Mouse (Mus musculus) activated CD4-positive, CD25-positive, alpha-beta regulatory T cell, adult 4 months (primary cell): Measurements from ENCODE around the gene Sri. TPM values are rescaled to one million over a fixed set of nuclear protein-coding genes. Genes with fewer than 3 reads are reported as not detected.
"Not testable (repeated sequence)": the region's sequence is repeated elsewhere in the genome, so short reads cannot be mapped to it uniquely, and the experiment has no call there.

ENCODE experiments used
- ATAC-seq: one replicate; pipeline ENCODE4 v1.8.0; 2017
- polyA plus RNA-seq, 2 experiments: library from polyadenylated mRNA; unstranded; fragments of 100-300 nt; shearing (Covaris generic); gene quantifications; one replicate each; pipeline ENCODE4 v1.2.1; 2017

Gene Sri
- polyA plus RNA-seq = 100 to 1,000 TPM; 680 to 708 TPM

DNA sequence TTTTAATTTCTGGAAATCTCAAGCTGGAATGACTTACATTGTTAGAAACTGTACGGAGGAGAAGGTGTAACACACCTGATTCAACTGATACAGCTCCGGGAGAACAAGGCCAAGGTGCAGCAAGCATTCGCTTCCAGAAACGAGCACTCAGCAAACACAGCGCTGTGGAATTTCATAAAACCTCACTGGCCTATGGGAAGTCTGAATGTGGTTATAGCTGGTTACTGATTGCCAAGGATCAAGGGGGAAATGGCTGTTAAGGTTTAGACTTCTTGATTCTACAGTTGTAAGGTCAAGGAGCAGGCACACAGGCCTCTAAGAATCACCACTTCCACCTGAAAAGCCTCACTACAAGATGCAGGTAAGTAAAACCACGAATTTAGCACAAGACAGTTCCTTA, at the start of gene Sri:
Gene Sri (plus strand): TSS at position 224 of the 400 bp plus-strand sequence.
- ATAC-seq = no peak

DNA sequence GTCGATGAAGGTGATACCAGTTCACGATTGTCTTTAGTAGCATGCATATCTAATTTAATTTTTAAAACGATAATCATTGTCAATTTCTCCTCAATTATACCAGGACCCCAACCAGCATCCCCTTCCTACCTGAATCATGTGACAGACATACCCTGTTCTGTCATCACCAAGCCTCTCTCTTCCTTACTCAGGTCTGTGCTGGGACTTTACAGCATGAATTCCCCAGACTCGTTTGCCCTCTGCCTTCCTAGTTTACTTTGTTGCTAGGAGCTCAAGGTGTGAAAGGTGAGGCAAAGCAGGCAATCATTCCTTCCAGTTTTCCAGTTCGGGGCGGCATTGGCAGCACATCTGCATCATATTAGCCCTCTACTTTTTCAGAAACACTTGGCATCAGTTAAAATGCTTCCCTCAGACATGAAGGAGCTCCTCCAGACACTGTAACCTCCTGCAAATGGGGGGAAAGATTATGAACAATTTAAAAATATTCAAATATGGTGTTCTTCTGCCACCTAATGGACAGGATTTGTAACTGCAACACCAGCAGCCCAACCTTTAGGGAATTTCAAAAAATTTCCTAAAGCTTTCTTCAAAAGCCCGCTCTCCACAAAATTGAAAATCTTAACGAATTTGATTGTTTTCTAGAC, 49.4 kb upstream of the Sri start:
- ATAC-seq = no peak

DNA sequence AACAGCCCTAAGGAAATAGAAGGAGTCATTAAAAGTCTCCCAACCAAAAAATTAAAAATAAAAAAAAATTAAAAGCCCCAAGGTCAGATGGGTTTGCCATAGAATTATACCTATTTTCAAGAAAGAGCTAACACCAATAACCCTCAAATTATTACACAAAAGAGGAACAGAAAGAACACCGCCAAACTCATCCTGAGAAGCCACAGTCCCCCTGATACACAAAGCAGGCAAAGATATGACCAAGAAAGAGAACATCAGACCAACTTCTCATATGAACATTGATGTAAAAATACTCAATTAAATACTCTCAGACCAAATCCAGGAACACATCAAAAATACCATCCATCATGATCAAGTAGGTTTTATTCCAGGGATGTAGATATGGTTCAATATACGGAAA, 48.8 kb upstream of the Sri start:
- no peak for ATAC-seq

DNA sequence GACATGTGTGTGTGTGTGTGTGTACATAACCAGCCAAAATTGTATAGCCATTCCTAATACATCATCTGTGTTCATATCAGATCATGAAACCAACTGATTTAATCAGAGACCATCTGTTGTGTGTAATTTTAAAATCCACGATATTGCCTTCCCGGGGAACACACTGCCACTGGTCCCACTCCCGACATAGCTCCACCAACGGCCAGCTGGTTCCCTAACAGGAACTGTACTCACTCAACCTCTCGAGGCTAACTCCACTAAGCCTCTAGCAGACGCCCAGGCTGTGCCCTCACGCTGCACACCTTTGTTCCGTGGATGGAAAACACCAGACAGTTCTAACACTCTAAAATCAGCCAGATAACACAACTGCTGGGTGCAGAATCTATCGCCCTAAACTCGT, 45.4 kb upstream of the Sri start:
- no peak for ATAC-seq

DNA sequence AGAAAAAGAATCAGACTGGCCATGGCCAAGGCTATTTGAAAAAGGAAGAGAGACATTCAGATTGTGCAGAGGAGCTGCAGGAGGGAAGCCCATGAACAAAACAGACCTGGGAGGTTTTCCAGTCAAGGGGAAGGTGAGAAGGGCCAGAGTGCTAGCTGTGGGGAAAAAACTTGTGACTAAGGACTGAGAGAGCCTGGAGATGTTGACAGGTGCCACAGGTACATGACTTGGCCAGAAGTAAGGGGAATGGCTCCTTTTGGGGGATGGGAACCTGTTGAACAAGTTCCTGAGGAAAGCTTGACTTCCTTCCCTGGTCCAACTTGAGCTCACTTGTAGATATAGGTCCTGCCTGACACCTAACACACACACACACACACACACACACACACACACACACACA, 43.1 kb upstream of the Sri start:
- no peak for ATAC-seq

DNA sequence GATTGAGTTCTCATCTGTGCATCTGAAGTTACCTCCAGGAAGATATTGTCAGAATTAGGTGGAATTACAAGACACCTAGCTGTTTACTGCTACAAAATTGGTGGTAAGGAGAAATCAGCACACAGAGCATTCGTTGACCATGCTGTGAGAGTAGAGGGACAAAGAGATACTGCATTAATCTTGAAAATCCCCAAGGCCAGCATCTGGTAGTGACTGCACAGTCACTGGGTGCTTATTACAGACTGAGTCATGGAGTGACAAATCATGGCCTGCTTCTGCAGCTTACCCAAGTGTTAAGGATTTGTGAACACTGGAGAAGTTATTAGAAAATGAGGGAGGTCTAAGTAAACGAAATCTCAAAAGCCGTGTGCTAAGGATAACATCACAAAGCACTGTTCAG, 32.6 kb upstream of the Sri start:
- ATAC-seq = no peak

DNA sequence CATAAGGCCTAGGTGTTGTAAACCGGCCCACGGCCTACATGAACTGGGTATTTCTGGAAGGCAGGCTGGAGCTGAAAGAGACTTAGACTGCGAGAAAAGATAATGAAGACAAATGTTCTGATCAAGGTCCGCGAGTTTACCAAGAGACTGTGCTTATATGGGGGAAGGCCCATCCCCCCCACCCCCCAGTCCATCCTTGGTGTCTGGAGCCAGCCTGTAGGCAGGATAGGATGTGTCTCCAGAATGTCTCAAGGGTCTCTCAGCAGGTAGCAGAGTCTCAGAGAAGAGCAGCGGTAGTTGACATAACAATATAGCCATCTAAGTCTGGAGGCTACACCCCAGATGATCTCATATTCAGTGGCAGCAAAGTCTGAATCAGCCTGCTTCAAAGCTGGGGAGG, 11.3 kb upstream of the Sri start:
- not testable (repeated sequence) for ATAC-seq

DNA sequence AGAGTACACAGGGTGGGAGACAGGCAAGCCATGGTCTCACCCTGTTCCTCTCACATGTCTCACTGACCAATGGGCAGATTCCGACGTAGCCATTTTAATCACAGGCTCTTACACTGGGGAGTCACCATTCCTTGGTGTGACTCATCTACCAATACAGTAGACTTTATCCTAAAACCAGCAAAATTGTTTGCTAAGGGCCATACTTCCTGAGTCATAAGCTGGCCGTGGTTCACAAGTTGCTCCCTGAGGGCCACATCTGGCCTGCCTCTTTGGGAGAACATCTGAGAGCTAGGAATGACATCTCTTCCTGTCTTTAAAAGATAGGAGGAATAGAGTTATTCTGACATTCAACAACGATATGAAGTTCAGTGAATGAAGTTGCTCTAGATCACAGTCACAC, 7.9 kb downstream of the Sri start:
- no peak for ATAC-seq

DNA sequence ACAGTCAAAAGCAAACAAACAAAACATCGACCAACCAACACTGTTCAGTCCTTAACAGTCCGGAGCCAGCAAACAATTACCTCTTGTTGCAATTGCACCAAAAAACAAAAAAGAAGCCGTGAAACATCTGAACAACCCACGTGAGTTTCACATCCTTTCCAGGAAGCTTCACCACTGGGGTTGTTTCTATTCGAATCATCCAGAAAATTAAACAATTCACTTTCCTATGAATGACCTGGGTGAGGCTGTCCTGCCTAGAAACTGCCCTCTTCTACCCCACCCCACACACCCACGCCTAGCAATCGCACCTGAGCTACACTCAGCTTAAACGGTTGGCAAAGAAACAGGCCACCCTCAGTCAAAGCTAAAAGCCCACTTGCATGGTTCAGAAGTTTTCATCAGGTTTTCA, 9.8 kb downstream of the Sri start:
- ATAC-seq = peak; percentile 16

DNA sequence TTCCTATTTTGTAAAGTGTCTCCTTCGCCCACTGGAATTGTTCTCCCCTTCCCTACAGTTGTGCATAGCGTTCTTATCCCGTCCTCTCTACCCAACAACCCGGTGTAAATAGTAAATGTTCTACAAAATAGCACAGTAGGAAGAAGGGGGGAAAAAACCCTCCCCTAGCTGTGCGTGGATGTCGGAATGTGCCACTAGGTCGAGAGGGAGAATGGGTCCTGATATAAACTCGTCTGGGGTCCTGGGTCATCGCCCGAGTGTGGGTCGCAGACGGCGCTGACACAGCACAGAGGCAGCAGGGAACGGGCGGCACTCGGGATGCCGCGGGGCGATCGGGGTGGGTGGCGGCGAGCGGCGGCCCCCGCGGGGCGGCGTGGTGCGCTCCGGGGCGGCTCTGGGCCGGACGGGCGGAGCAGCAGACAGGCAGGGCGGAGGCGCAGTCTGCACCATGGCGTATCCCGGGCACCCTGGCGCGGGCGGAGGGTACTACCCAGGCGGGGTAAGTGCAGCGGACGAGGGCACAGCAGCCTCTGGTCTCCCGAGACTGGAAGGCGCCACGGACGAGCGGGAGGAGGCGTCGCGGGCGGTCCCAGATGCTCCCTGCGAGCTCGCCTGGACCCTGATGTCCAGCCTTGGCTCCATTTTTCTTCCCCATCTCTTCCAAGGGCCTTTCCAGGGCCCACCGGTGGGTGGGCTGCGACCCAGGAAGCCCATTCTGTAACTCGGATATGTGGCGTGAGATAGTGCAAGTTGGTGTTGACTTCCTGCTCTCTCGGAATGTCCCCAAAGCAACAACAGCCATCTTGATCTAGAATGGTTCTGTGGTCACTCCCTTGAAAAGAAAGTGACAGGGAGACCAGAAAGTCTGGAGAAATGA, 10.5 kb downstream of the Sri start:
- ATAC-seq = peak; percentile 90

DNA sequence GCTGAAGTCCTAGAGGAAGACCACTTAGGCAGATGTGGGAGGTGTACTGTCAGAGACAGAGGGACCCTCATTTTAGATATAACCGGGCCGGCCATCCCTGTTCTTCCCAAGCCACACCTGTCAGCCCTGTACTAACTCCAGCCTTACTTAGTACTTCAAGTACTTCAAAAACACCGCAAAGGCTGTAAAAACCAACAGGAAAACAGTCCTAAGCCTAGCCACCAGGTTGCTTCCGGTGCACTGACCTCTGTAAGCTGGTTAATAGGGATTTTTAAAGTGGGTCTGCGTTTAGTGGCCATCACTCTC, 11.1 kb downstream of the Sri start:
- peak; percentile 1 for ATAC-seq

DNA sequence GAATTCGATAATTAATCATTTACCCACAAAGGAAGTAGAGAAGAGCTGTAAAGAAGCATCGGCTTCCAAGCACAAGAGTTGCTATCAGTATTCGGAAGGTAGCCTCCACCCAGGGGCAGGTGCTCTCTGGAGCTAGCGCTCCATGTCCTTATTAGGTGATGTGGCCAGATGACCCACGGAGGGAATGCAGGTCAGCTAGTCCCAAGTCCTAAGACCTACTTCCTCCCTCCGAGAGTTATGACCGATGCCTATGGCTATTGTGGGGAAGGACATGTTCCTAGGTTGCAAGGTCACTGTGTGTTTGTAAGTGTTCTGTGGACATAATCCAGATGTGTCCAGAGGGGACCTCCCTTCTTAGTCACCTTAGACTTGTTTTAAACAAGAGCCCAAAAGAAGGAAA, 12.2 kb downstream of the Sri start:
- ATAC-seq = no peak

DNA sequence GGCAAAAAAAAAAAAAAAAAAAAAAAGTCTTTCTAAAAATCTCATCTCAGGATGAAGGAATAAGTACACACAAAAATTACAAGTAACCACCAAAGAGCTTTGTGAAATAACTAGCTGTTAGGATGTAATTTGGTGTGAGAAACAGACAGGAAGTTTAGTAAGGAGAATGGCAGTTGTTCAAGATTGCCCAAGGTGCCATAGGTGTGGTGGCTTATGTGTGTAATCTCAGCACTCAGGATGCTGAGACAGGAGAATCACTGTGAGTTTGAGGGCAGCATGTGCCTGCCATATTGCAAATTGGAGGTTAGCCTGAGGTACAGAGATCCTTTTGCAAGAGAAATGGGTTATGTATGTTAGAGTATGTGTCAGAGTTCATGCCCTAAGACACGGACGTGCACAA, 16.6 kb downstream of the Sri start:
- no peak for ATAC-seq

DNA sequence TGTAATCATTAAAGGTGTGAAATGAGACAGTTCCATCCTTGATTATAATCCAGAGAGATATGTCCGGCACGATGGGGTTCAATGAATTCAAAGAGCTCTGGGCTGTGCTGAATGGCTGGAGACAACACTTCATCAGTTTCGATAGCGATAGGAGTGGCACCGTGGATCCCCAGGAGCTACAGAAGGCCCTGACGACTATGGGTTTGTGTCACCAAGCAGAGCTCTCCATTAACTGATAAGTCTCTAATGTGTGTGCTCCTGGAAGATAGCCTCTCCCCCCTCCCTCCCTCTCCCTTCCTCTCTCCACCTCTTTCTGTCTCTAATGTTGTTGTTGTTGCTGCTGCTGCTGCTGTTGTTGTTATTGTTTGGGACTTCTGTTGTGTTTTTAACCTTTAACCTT, 17.3 kb downstream of the Sri start:
- ATAC-seq = no peak

DNA sequence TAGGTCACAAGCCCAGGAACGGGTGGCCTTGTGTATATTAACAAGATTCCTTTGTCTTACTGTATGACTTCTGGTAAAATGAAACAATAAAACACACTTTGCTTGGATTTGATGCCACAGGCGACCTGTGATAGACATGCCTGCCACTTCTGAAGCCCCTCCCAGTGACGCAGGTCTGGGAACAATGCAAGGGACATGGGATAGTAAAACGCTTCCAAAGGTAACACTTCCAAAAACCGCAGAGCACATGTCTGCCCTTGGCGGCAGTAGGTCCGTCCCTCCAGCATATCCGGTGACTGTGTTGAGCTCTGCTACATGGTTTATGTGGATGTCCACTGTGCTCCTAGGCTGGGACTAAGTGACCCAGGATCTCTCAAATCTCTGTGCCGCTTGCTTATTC, 27.5 kb downstream of the Sri start:
- no peak for ATAC-seq

DNA sequence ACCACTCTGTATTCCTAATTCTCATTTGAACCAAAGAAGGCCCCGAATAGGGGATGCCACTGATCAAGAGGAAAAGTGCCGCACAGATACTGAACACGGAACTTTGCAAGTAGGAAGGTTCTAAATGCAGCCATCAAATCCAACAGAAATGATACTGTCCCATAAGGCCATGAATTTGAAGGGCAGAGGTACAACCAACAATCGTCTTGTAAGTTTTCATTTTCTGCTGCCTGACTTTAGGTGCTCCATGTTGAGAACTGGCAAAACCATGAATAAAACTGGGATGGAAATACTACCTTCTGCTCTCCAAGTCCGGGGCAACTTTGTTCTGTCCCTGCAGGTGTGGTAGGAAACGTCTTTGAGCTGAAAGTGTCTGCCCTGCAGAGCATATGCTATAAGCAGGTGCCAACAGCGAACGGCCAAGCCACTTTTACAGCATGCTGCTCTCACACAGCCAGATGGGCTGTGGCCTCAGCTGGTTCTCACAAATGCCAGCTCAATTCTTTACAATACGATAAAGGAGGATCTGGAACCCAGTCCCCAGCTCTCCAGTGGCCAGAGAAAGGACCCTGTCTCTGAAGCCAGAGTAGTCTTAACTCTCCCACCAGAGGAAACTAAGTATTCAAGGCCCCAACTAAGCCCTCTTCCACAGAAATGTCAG, 28.2 kb downstream of the Sri start:
- no peak for ATAC-seq

DNA sequence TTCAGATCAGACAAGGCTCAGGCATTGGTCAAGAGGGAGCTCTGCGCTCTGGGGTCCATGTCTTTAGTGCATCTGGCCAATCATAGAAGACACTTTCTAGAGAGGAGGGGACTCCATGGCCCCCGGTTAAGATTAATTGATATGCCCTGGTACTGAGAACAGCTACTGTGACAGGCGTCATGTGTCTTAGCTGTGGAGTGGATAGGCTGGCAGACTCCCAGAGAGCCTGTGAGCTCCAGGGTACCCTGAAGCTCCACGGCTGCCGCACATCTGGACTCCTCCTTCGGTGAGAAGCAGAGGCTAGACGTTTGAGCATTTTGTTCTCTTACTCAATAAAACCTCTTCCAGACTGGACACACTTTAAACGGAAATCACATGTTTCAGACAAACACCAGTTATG, 31.6 kb downstream of the Sri start:
- no peak for ATAC-seq

DNA sequence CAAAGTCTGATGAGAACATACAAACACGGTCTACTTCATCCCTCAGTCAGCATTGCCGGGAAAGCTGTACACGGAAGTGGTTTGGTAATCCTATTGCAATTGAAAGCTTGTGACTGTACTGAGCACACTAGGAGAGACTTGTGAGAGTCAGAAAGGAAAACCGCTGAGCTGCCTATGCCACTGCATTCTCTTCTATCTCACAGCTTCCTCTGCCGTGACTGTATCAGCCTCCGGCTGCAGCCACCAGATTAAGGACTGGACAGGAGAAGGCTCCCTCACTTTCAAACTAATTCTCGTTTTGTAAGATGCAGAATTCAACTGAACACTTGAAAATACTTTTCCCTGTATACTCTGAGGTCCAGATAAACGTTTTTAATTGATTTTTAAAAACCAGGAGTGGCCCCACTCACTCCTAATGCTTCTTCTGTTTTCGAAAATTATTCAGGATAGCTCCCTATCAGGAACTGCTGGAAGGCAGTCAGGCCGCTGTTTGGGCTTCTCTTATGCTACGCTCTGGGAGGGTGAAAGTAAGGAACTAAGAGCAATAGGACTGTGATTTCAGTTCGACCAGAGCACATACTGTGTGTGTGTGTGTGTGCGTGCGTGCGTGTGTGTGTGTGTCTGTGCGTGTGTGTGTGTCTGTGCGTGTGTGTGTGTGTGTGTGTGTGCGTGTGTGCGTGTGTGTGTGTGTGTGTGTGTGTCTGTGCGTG, 37.1 kb downstream of the Sri start:
- ATAC-seq = no peak

DNA sequence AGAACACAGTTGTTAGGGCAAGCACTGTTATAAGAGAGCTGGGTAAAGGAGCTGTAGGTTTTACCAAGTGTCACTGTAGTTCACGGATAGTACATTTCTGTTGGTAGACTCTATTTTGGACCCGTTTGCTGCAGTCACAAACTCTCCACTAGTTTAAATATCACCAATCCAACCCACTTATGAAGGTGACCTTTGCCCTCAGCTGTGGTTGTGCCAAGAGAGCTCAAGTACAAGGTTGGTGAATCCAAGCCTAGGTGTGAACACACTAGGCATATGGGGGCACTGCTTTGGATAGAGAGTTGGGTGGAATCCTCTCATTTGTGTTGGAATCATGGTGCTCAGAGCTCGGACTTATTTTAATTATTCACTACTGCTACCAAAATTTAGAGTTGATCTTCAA, 39.8 kb downstream of the Sri start:
- ATAC-seq = no peak

DNA sequence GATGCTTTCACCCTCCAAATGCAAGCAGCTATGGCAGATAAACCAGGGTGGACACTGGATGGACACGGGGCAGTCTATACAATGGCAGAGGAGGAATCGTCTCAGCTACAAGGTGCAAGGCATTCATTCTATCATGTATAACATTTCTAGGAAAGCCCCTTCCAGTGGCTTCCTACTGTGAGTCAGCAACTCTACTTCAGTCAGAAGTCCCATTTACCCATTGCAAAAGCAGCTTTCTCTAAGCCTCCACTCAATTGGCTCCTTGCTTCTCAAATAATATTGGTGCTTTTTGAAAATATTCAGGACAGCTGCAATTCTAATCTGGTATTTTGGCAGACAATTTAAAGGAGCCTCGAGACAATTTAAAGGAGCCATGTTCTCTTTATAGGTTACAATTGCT, 42.3 kb downstream of the Sri start:
- ATAC-seq = no peak

DNA sequence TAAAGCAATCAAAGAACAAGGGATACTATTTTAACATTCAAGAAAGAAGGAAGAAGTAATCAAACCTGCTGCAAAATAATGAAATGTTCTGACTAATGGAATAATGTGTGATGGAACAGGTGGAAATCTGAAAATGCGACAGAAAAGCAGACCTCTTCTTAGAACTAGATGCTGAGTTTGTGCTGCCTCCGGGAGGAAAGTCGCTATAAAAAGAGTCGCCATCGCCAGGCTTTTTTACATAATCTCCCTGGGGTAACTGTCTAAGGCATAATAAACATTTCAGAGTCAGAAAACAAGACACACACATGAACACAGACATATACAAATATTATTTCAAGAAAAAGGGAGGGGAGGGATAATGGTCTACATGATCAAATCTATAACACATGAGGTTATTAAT, 49.0 kb downstream of the Sri start:
- ATAC-seq = no peak

DNA sequence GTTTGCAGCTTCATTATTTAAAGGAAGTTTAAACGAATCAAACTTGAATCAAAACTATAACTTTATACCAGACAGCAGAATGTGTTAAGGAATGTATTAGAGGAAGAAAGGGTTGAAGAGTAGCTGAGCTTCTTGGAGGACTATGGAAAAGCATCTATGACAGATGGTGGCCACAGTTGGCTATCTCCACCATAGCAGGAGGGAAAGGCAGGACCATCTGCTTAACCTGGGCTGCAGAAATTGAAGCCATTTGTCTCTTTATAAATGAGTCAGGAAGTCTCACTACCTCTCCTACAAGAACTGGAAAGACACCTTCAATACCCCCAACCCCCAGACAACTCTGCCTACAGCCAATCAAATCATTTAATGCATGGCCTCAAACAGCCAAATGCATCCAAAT, 49.8 kb downstream of the Sri start:
- no peak for ATAC-seq

DNA sequence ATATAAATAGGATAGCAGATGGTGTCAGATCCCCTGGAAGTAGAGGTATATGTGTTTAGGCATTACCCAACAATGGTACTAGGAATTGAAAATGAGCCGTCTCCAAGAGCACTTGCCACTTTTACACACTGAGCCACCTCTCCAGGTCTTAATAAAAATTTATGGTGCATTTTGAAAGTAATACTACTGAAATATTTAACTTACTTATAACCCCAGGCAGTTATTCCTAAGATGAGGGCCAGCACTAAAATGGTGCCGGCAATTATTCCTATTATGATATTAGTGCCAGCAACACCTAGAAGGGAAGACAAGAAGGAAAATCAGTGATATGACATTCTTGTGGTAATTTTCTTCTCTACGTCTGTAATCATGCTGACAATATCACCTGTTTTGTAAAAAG, 65.8 kb downstream of the Sri start:
- ATAC-seq = no peak
